Mouse (Mus musculus): ENCODE measurements around the gene Gm20683. TPM values are rescaled to one million over a fixed set of nuclear protein-coding genes. Genes with fewer than 3 reads are reported as not detected.

The Gm20683 gene
- polyA plus RNA-seq (2012; rRNA removed) = 4.6 and 8.4 TPM in 2 replicates

GRCm38 (mm10) chr17:25841117-25841880 lies at the start of gene Gm20683:
TSS of gene Gm20683 (minus strand) at chr17:25841763.

DNA sequence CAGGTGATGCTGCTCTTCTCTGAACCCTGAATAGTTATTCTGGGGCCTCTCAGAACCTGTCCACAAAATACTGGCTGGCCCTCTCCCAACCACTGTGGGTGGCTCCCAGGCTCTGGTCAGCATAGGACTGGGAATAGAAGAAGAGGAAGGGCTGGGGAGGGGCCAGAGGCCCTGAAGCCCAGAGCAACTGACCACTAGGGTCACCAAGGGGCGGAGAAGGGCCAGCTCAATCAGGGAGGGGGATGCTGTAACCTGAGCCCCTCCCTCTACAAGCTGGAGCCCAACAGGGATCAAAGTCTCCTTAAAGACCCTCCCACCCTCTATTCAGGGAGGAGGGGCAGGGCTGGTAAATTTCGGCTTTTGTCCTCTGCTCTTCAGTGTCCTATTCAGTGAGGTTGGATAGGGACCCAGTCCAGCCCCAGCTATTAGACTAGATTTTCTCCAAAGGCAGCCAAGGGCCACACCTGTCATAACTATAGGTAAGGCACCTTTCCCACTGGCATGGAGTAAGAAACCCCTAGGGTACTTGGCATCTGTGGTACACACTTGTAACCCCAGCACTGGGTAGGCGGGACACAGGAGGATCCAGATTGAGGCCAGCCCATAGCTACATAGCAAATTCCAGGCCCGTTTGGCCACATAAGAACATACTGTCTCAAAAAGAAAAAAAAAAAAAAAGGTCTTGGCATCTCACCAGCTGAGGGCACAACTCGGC lies 38.8 kb upstream of the Gm20683 start, which contains the start of gene Wfikkn1:
Gene Wfikkn1, minus strand, starts transcription at position 663 of the 715 bp plus-strand sequence.

GRCm38 (mm10) chr17:25874721-25875170 lies 33.2 kb upstream of the Gm20683 start, which contains the start of gene Mettl26:
TSS of gene Mettl26 (plus strand) at chr17:25875074.

DNA sequence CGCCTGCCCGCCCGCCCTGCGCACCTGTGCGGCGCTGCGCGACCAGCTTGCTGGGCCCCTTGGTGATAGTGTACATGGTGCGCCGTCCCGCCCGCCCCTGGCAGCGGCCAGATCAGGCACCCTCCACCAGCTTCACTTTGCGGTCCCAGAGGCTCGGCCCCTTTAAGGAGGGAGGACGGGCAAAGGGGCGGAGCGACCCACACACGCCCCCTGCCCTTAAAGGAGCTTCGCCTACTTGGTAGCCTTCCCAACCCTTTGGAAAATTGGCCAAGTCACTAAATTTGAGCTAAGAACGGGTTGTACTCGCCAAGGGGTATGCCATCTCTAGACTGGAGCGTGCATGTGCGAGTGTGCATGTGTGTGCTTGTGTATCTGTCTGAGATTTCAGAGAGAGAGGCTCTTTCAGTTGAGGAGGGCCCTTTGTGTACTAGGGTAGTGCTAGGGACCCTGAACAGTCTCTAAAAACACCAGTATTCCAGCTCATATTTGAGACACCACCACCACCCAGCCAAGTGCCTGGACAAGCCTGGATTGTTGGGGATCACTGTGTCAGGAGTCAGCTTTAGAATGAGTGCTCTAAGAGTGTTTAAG lies 27.1 kb upstream of the Gm20683 start, which contains the start of gene Mcrip2:
Gene Mcrip2, minus strand, starts transcription at position 164 of the 591 bp plus-strand sequence.

DNA sequence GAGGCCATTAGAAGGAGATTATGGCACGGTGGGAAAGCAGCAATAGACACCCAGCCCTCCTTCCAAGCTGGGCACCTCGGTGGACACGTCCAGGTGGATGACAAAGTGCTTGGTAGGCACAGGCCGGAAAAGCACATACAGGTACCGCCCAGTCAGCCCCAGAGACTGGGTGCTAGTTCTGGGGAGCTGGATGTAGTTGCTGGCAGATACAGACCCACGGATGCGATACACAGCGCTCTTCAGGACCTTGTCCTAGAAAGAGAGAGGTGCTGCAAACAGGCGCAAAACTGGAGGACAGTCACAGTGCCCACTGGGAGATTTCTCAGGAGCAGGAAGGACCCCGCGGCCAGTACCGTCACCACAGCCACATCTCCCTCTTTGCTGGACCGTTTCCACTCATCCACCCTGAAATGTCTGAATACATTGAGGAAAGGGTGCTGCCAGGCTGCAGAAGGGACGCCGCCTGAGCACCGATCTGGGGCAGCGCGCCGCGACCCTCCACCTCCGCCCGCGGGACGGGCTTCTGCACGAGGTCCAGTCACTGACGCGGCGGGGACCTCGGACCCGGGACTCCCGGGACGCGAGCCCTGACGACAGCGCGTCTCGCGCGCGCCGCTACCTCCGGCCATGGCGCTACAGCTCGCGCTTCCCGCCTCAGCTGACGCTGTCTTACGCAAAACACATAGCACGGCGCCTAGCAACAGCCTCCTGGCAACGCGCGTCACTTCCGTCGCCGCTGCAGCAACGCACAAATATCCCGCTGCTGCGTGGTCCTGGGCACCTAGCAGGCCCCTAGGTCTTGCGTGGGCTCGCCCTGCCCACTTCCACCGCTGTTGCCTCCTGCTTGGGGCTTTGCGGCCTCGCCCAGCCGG lies 19.5 kb upstream of the Gm20683 start, which contains the start of gene Wdr90:
Gene Wdr90, minus strand, starts transcription at position 670 of the 872 bp plus-strand sequence.

GRCm38 (mm10) chr17:25844396-25844901 lies 2.9 kb upstream of the Gm20683 start, which contains the start of gene Rhot2:
TSS of gene Rhot2 (minus strand) at chr17:25844851.

DNA sequence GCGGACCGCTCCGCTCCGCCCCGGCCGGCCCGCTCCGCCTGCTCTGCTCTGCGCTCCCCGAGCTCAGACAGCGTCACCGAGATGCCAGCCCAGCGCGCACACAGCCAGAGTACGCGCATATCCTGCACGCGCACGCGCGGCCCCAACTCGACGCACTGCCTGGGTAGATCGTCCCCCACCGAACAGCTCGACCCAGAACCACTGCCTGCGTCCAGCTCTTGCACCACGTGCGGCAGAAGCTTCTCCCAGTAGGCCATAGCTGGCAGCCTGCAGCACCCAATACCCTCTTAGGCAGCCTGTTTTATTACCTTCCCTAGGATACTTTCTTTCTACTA lies 4.5 kb downstream of the Gm20683 start, which contains the start of gene Rhbdl1:
Gene Rhbdl1, minus strand, starts transcription at position 220 of the 335 bp plus-strand sequence.

DNA sequence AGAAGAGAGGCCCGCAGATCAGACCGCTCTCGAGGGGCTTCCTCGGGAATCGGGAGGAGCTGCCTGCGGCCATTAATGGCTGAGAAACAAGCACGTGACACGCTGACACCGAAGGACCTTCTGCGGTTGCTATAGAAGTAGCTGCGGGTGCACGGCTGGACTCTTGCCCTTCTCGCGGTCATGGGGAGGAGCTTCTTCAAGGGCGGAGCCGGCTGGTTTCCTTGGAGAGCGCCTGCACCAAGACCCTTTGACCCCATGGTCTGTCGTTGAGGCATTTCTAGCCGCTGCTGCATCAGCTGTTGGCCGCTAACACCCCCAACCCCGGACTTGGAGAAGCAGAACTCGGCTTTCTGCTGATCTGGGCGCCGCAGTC lies 8.3 kb downstream of the Gm20683 start, which contains the start of gene Stub1:
Gene Stub1, minus strand, starts transcription at position 114 of the 373 bp plus-strand sequence.

DNA sequence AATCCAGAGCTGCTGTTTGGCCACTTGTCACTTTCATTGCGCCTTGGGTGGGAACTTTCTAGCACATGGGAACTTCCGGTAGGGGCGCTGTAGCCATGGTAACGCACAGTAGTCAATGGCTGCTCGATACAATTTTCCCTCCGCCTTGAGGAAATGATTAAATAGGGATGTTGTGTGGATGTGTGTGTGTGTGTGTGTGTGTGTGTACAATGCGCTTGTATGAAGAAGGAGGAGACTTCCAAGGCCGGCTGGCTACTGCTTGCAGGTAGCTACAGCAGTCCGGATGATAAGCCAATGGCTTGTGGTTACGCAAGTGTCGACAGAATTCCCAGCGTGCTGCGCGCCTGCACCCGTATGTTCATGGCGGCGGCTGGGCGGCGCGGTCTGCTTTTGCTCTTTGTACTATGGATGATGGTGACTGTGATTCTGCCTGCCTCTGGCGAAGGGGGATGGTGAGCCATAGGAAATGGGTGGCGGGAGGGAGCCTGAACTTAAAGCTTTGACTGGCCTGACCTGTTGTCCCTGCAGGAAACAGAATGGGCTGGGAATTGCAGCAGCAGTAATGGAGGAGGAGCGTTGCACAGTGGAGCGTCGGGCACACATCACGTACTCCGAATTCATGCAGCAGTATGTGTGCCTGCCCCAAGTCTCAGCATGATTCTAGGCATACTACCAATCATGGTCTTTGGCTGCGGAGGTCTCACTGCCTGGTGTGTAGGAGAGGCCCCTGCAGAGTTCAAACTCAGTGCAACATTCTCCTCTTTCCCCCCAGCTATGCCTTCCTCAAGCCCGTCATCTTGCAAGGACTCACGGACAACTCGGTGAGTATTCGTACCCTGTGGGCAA lies 12.6 kb downstream of the Gm20683 start, which contains the start of gene Jmjd8:
Gene Jmjd8, plus strand, starts transcription at position 156 of the 846 bp plus-strand sequence.

GRCm38 (mm10) chr17:25823452-25823851 lies 18.1 kb downstream of the Gm20683 start, which contains the start of gene Wdr24:
TSS of gene Wdr24 (plus strand) at chr17:25823627.

DNA sequence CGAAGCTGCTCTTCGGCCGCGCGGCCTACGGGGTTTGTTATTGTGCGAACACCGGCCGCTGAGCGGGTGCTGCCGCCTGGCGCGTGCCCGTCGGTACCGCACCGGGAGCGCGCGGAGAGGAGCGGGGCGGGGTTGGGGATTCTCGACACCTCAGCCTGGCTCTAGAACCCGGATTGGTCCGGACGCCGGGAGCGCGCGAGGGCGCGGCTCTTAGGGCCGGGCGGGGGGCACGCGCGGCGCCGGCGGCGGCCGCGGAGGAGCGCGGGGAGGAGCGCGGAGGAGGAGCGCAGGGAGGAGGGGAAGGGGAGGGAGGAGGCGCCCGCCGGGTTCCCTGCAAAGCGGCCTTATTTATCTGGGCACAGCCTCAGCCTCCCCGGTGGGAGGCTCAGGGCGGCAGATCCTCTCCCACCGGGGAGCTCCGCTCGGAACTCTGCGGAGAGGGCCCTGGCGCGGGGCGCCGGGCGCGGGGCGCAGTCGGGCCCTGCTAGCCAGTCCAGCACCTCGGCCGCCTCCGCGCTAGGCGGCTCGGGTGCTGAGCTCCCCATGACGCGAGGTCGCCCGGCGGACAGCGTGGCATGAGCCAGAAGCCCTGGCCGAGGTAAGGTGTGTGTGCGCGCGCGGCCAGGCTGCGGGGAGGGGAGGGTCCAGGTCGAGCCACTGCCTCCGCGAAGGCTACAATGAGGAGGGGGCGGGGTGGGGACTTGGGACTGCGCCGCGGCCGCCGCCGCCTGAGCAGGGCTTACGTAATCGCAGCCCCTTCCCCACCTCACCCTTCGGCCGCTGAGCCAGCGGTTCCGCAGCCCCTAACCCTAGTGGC lies 32.6 kb downstream of the Gm20683 start, which contains the start of gene Fbxl16:
Gene Fbxl16, plus strand, starts transcription at position 297 of the 817 bp plus-strand sequence.

GRCm38 (mm10) chr17:25796951-25797369 lies 44.6 kb downstream of the Gm20683 start, which contains the start of gene Metrn:
TSS of gene Metrn (minus strand) at chr17:25797136.

DNA sequence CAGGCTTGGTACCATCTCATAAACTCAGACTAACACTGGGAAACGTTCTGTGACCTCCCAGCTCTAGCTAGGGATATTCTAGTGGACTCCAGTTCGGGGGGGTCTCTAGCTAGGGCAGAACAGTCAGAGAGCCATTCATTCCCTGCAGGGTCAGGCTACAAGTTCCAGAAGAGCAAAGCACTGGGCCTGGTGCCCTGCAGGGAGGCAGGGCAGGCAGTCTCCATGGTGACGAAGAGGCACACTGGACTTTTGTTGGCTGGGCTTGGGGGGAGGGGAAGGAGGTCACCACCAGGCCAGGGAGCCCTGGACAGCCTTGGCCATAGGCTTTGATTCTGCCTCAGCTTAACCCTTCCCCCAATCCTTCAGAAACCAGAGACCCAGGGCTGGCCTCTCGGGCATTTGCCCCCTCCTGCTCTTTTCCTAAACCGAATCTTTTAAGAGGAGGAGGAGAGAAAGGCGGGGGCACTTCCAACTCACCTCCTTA lies 45.9 kb downstream of the Gm20683 start, which contains the start of gene AC134908.4:
Gene AC134908.4, minus strand, starts transcription at position 51 of the 484 bp plus-strand sequence.

DNA sequence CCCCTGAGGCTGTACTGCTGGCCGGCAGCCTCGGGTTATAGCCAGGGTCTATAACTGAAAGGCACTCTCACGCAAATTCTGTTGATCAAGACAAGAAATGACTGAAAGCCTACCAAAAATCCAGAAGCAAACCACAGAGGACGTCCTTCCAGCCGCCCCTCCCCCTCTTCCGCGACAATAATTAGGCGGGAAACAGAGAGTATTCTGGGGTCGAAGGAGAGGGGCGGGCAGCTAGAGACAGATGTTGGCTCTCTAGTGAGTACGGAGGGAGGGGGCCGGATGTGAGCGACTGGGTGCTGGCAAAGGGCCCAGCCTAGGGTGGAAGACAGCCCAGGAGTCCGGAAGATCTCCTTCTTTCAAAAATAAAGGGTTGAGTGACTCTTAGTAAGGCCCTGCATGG lies 48.9 kb downstream of the Gm20683 start, which contains the start of gene Fam173a:
Gene Fam173a, minus strand, starts transcription at position 287 of the 400 bp plus-strand sequence.

GRCm38 (mm10) chr17:25786280-25786679 lies 55.3 kb downstream of the Gm20683 start, which contains the start of gene Ccdc78:
TSS of gene Ccdc78 (plus strand) at chr17:25786580.

DNA sequence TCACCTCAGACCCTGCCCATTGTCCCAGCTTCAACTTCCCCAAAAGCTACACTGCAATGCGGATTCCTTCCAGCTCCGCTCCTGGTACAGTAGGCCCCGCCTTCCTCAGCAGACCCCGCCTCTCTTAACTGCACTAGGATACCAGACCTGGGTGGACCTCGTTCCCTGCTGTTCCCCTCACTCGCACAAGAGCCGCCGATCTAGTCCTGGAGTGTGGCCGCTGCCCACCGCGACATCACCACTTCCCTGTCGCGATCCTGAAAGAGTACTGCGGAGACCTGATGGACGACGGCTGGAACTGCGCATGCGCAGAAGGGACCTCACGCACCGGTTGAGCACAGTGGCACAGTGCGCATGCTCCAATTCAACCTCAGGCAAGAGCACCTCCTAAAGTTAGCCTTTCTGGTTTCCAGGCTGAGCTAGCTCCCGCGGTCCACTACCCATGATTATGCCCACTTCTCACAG lies 56.2 kb downstream of the Gm20683 start, which contains the start of gene Haghl:
Gene Haghl, minus strand, starts transcription at position 393 of the 465 bp plus-strand sequence.

